Mouse (Mus musculus) left cerebral cortex, adult 9 months (tissue): ENCODE results near the gene Kat2a.
"Not testable (repeated sequence)": the region's sequence is repeated elsewhere in the genome, so short reads cannot be mapped to it uniquely, and the experiment has no call there.

ENCODE experiments used
- DNase-seq, 2 experiments: peaks; one replicate each; pipeline ENCODE4 v3.0.0; 2022; ENCODE audit warnings: low spot score in 2 of 2

The Kat2a gene

GRCm38 (mm10) chr11:100673169-100673568 lies 39.1 kb downstream of the Kat2a start:
- no peak for DNase-seq

- no peak for DNase-seq
Measured at GRCm38 (mm10) chr11:100671956-100672355, 40.3 kb downstream of the Kat2a start.

GRCm38 (mm10) chr11:100671049-100671448 lies 41.2 kb downstream of the Kat2a start:
- no peak for DNase-seq

GRCm38 (mm10) chr11:100659806-100660205 lies 52.5 kb downstream of the Kat2a start:
- no peak for DNase-seq

GRCm38 (mm10) chr11:100656458-100656857 lies 55.8 kb downstream of the Kat2a start:
- DNase-seq: no peak

GRCm38 (mm10) chr11:100655589-100655988 lies 56.7 kb downstream of the Kat2a start:
- DNase-seq: not testable (repeated sequence)
